Mouse (Mus musculus): ENCODE data around the gene Adam17. TPM values are rescaled to one million over a fixed set of nuclear protein-coding genes. Genes with fewer than 3 reads are reported as not detected.

Gene Adam17
- polyA plus RNA-seq, 1 experiment, result 16.3 TPM

DNA sequence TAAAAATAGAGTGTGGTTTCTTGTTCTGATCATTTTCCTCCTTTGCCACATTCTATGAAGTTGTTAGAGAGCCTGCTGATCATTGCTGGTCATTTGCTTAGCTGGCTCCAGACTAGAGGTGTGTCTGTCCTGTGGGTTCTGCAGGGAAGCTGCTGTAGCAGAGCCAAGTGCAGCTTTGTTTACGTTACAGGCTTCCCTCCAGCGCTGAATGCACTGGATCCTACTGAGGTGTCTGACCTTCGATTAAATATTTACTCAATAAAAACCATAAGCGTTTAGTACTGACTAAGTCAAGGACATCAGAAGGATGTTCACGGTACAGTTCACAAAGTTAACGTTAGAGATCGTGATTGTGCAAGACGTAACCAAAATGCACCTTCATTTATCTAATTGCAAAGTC, 71.5 kb downstream of the Adam17 start:
- no peak for TF ChIP-seq CTCF (IDR thresholded peaks at IDR 0.05; ENCODE audit: extremely low read depth, insufficient read depth, low read length)
- TF ChIP-seq POLR2A (IDR thresholded peaks at IDR 0.05; ENCODE audit: extremely low read depth, insufficient read depth, low read length), result no peak
- Histone ChIP-seq H3K4me3 (ENCODE audit: insufficient read depth, low read length) (no peak overlapping the region), H3K4me1 (ENCODE audit: control insufficient read depth, insufficient read depth, low read length) (no peaks in the 10 kb centered on the region), H3K27ac (ENCODE audit: insufficient read depth, low read length) (no peak overlapping the region)

DNA sequence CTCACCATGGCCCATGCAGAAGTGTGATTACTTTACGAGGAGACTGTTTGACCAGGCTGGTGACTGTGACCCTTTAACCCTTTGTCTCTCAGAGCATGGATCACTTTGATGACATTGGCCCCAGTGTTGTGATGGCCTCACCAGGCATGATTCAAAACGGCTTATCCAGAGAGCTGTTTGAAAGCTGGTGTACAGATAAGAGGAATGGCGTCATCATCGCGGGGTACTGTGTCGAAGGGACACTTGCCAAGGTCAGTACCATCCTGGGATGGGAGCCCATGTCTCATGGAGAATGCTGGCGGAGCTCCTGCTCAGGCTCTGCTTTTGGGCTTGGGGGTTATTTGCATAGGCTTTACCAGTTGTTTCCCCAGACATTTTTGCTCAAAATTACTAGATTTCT, 72.1 kb downstream of the Adam17 start:
- TF ChIP-seq CTCF (IDR thresholded peaks at IDR 0.05; ENCODE audit: extremely low read depth, insufficient read depth, low read length) (no peak), POLR2A (IDR thresholded peaks at IDR 0.05; ENCODE audit: extremely low read depth, insufficient read depth, low read length) (no peak)
- H3K4me1 ChIP-seq (ENCODE audit: control insufficient read depth, insufficient read depth, low read length), result no peaks in the 10 kb centered on the region
- H3K4me3 ChIP-seq (ENCODE audit: insufficient read depth, low read length), result no peak overlapping the region
- H3K27ac ChIP-seq (ENCODE audit: insufficient read depth, low read length), result no peak overlapping the region

DNA sequence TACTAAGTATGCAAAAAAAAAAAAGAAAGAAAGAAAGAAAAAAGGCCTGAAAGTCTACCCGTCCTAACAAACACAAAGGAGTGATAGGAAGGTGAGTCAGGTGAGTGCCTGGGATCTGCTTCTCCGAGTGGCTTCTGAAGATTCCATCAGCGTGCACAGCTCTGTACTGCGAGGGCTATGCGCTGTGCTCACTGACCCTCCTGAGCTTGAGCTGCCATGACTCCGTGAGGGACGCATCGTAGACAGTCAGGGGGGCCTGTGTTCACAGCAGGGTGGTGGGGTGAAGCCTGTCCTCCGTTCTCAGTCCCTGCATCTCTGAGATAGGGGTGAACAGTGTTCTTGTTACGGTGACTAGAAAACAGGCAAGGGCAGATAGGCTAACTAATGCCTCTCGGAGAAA, 74.6 kb downstream of the Adam17 start:
- H3K4me1 ChIP-seq (ENCODE audit: control insufficient read depth, insufficient read depth, low read length), result no peaks in the 10 kb centered on the region
- no peak for TF ChIP-seq POLR2A (IDR thresholded peaks at IDR 0.05; ENCODE audit: extremely low read depth, insufficient read depth, low read length)

DNA sequence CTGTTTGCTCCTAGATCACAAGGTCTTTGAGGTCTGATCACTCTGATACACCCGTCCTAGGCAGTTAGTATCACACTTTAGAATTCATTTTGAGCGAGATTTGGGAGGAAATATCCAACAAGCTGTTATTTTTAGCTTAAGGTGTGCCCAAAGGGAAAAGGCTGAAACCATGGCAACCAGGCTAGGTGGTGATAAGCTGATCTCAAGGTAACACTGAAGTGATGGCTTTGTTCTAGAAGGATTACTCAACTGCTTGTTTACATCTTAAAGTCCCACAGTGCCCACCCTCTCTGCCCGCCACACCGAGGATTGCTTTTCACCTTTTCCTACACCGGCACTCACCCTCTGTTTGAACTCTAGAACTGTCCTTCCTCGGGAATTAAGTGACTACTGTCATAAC, 83.8 kb downstream of the Adam17 start:
- Histone ChIP-seq H3K4me1 (ENCODE audit: control insufficient read depth, insufficient read depth, low read length) (peaks cover 6% of the 10 kb centered on the region), H3K27ac (ENCODE audit: insufficient read depth, low read length) (no peak overlapping the region), H3K4me3 (ENCODE audit: insufficient read depth, low read length) (no peak overlapping the region)
- no peak for TF ChIP-seq POLR2A (IDR thresholded peaks at IDR 0.05; ENCODE audit: extremely low read depth, insufficient read depth, low read length)
- no peak for TF ChIP-seq CTCF (IDR thresholded peaks at IDR 0.05; ENCODE audit: extremely low read depth, insufficient read depth, low read length)

More for the DNA sequence above, 74.6 kb downstream of the Adam17 start:
- Histone ChIP-seq H3K27ac (ENCODE audit: insufficient read depth, low read length) (no peak overlapping the region), H3K4me3 (ENCODE audit: insufficient read depth, low read length) (no peak overlapping the region)

DNA sequence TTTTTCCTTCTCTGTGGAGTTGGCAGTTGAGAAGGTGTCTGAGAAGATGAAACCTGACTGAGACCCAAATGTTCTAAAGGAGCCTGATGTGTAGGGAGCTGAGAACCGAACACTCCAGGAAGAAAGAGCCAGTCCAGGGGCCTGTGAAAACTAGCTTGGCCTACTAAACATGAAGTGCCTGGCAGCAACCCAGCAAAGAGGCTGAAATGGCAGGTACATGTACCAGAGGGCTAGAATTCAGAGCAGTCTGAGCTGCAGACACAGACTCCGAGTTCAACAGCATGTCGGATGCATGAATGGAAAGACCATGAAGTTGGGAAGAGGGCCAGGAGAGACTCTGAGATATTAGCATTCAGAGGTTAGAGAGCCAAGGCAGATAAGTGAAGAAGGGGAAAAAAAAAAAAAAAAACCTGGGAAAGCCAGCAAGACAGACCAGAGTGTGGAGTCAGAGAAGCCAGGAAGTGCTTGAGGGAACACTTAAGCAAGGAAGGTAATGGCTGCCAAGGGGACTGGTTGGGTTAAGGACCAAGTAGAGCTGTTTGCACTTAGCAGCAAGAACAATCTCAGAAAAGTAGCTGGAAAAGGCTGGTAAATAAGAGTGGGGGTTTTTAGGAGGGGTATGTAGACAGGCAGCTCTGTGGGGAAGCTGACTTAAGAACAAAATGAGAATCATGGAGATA, 84.6 kb downstream of the Adam17 start:
- H3K27ac ChIP-seq (ENCODE audit: insufficient read depth, low read length), result no peak overlapping the region
- no peak overlapping the region for H3K4me3 ChIP-seq (ENCODE audit: insufficient read depth, low read length)
- H3K4me1 ChIP-seq (ENCODE audit: control insufficient read depth, insufficient read depth, low read length), result peaks cover 6% of the 10 kb centered on the region
- no peak for TF ChIP-seq CTCF (IDR thresholded peaks at IDR 0.05; ENCODE audit: extremely low read depth, insufficient read depth, low read length)
- TF ChIP-seq POLR2A (IDR thresholded peaks at IDR 0.05; ENCODE audit: extremely low read depth, insufficient read depth, low read length), result no peak

DNA sequence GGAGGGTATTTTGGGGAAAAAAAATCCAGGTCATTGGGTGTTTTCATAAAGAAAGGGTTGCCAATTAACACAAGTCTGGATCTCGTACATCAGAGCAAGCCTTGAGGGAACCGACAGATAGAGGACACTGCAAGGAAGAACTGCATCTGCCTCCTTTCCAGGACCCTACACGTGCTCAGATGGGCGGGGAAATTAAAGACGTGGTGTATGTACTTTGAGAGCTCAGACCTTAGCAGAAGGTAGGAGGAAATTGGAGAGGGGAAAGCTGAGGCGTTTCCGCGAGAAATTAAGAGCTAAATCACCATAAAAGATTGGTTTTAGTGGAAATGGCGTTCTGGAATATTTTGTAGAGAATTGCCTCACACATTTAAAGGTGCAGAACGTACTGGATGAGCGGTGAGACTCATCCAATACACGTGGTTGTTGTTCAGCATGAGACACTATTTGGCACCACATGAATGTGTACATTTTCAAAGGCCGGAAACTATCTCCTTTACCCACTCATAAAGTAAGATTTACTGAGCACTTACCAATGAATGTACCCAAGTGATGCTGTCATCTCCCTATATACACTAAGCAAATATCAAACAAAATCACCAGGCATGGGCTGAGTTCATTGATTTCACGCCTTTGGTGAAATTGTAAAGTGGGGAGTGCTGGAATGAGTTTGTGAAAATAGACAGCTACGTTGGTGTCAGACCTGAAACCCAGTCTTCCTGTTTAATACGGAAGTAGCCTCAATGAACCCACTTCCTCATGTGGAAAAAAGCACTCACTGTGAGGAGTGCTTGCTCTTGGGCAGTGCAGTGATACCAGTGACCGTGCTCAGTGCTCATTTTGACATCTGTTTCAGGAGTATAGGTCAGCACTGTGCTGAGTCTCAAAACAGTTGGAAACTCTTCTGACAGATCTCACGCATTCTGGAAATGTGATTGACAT, 86.5 kb downstream of the Adam17 start:
- Histone ChIP-seq H3K27ac (ENCODE audit: insufficient read depth, low read length) (peak overlapping the region; percentile 75), H3K4me3 (ENCODE audit: insufficient read depth, low read length) (peak overlapping the region; percentile 97), H3K4me1 (ENCODE audit: control insufficient read depth, insufficient read depth, low read length) (peaks cover 6% of the 10 kb centered on the region)
- TF ChIP-seq POLR2A (IDR thresholded peaks at IDR 0.05; ENCODE audit: extremely low read depth, insufficient read depth, low read length), result no peak
- no peak for TF ChIP-seq CTCF (IDR thresholded peaks at IDR 0.05; ENCODE audit: extremely low read depth, insufficient read depth, low read length)

DNA sequence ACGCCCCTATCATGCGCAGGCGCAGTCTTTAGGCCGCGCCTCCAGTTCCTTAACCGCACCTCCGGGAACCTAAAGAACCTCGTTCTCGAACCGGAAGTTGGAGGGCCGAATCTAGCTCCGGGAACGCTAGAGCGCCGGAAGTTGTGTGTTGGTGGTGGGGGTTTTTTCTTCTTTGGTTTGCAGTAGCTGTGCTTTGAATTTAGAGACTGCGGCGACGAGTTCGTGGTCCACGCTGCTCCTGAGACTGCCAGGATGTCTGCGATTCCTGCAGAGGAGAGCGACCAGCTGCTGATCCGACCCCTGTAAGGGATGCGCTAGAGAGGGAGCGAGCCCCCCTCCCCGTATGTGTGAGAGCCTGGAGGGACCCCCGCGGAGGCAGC, 87.2 kb downstream of the Adam17 start, which contains the start of gene Itgb1bp1:
TSS of gene Itgb1bp1 (minus strand) at position 42 of the 380 bp plus-strand sequence.
- peak; percentile 48; the same call in 1 of the 2 replicates for TF ChIP-seq POLR2A (IDR thresholded peaks at IDR 0.05; ENCODE audit: extremely low read depth, insufficient read depth, low read length)
- no peak for TF ChIP-seq CTCF (IDR thresholded peaks at IDR 0.05; ENCODE audit: extremely low read depth, insufficient read depth, low read length)
- H3K4me3 ChIP-seq (ENCODE audit: insufficient read depth, low read length), result peak within 1 kb of the TSS; percentile 97

DNA sequence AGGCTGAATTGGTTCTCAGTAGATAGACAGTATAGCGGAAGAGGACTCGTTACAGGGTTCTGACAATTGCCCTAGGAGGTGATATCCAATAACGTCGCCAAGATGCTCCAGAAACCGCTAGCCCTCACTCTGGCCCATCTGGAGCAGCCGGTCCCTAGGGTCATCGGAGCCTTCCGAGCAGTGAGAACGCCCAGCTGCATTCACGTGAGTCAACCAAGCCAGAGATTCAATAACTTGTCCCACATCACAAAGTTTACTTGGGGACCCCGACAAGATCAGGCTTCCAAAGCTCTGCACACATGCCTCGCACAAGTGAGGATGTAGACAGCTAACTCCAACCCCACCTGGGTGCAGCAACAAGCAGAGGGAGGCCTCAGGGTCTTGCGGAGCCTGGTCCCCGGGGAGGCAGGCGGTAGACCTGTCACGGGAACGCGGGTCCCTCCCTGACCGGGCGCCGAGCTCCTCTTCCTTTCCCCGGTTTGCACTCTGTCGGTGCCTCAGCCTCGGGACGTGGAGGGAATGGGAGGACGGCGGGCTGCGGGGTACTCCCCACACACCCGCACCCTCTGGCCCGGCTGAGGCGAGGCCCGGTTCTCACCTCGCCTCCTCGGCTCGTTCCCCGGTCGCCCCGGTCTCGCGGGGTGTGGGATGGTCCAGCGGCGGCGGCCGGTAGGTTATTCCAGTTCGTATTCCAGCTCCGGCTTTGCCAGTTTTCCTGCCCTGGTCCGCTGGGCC, 87.8 kb downstream of the Adam17 start:
- TF ChIP-seq CTCF (IDR thresholded peaks at IDR 0.05; ENCODE audit: extremely low read depth, insufficient read depth, low read length) (no peak), POLR2A (IDR thresholded peaks at IDR 0.05; ENCODE audit: extremely low read depth, insufficient read depth, low read length) (no peak)
- peak overlapping the region; percentile 97 for H3K4me3 ChIP-seq (ENCODE audit: insufficient read depth, low read length)

More for the DNA sequence above, 87.2 kb downstream of the Adam17 start, which contains the start of gene Itgb1bp1:
- H3K4me1 ChIP-seq (ENCODE audit: control insufficient read depth, insufficient read depth, low read length), result peaks cover 6% of the 10 kb centered on the region
- H3K27ac ChIP-seq (ENCODE audit: insufficient read depth, low read length), result peak within 1 kb of the TSS; percentile 91

DNA sequence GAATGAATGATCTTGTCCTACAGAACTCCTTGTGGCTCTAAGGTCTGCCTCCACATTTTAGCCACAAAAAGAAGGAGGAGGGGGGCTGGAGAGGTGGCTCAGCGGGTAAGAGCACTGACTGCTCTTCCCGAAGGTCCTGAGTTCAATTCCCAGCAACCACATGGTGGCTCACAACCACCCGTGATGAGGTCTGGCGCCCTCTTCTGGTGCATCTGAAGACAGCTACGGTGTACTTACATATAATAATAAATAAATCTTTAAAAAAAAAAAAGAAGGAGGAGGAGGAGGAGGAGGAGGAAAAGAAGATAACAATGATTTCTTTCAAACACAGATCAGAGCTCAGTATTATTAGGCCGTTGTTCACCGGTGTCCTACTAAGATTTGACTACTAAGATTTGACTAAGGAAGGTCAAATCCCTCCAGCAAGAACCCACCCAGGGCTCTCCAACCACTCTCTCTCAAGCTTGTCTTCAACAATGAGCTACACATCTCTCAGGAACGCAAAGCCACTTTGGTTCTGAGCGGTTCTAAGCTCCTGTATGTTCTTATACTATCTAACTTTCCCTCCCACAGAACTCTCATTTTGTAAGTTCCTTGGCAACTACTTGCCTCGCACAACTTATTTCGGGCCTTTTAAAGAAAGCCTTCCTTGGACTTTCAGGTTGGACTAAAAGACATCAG, 88.5 kb downstream of the Adam17 start, which contains the start of gene Cpsf3:
TSS of gene Cpsf3 (plus strand) at position 631 of the 681 bp plus-strand sequence.
- Histone ChIP-seq H3K4me1 (ENCODE audit: control insufficient read depth, insufficient read depth, low read length) (peaks cover 6% of the 10 kb centered on the region), H3K27ac (ENCODE audit: insufficient read depth, low read length) (peak within 1 kb of the TSS; percentile 91), H3K4me3 (ENCODE audit: insufficient read depth, low read length) (peak within 1 kb of the TSS; percentile 97)
- TF ChIP-seq POLR2A (IDR thresholded peaks at IDR 0.05; ENCODE audit: extremely low read depth, insufficient read depth, low read length), result no peak

More for the DNA sequence above, 87.8 kb downstream of the Adam17 start:
- peak overlapping the region; percentile 91 for H3K27ac ChIP-seq (ENCODE audit: insufficient read depth, low read length)
- H3K4me1 ChIP-seq (ENCODE audit: control insufficient read depth, insufficient read depth, low read length), result peaks cover 6% of the 10 kb centered on the region

Measured in cortical plate, adult 2 months (tissue).